In the genomic region with DNA sequence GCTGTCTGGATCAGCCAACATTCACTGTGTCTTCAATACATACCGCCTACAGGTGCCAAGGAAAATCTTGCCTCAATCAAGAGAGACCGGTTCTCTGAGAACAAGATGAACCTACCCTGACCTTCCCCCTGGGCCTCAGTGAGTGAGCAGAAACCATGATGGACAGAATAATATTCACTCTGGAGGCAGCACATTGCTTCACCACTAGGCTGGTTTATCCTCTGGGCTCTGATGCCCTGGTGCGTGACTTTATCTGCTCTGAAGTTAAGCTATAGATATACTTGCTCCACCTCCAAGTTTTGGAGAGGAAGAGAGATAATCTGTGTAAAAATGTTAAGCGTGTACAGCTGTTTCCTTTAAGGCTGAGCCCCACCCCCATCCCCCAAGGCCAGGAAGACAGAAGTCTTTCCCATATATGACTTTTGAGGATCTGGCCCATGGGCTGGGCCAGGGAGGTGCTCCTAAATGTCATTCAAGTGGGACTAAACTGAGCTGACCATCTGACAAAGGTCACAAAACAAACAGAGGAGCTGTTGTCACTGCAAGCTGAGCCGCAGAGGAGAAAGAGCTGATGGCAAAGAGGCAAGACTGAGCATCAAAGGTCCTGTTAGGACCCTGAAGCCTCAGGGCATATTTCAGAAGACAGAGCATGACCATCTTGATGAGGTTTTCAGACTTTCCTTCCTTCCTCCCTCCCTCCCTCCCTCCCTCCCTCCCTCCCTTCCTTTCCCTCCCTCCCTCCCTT, we compare ENCODE assay signal across 8 mouse cellular contexts. TPM values are rescaled to one million over a fixed set of nuclear protein-coding genes. Genes with fewer than 3 reads are reported as not detected.
DNase-seq lines count a peak whose midpoint lies in the region; ATAC-seq lines count a peak whose summit lies in the region.
"Had no signal": no experiment of that assay in that cellular context is flagged by ENCODE, and none has a peak within 500 bp of the region (broad histone marks: within the 10 kb centered on the region; RNA-seq: fewer than 3 reads in every experiment).

No protein-coding gene starts in this region.

- no peak overlapping the region for H3K4me2 ChIP-seq in heart, embryonic 14.5 days (ENCODE audit: low read length)
- H3K4me2 ChIP-seq in limb, embryonic 15.5 days: no peak overlapping the region
- no peak overlapping the region for H3K4me2 ChIP-seq in forebrain, embryonic 15.5 days (replicated peaks)

- H3K4me1 ChIP-seq in heart, embryonic 14.5 days (ENCODE audit: control insufficient read depth in 2 of 2, insufficient read depth in 2 of 2, low read length in 2 of 2): peaks cover 17 to 30% of the 10 kb centered on the region in 2 experiments
- H3K4me1 ChIP-seq in limb, embryonic 15.5 days: peaks cover 33% of the 10 kb centered on the region
- H3K4me1 ChIP-seq in forebrain, embryonic 15.5 days: peaks cover 11% of the 10 kb centered on the region

- ATAC-seq in heart, embryonic 14.5 days (ENCODE audit: insufficient number of reproducible peaks, insufficient read depth, low FRiP score, low read depth): 0 out of 2 replicates have a peak, but pooled peaks have one; percentile 13
- peak; percentile 66 for ATAC-seq in limb, embryonic 15.5 days (ENCODE audit: insufficient number of reproducible peaks, low FRiP score, low TSS enrichment, low read depth)
- ATAC-seq in cerebellum, adult (ENCODE audit: insufficient number of reproducible peaks, low FRiP score, low TSS enrichment): no peak
- ATAC-seq in forebrain, embryonic 15.5 days (replicated peaks): no peak

- peak; percentile 56 for DNase-seq in urinary bladder, postnatal 14 days (ENCODE audit: low spot score)
- DNase-seq in urinary bladder, adult 18-20 months (ENCODE audit: low spot score in 2 of 2): no peak
- no peak for DNase-seq in right cerebral cortex, postnatal 10 days (ENCODE audit: low spot score in 2 of 2)

- peak overlapping the region in 1 of 2 experiments; percentile 3; a peak in 1 of 4 replicates for H3K27ac ChIP-seq in heart, embryonic 14.5 days (replicated peaks in 1 of 2; ENCODE audit: control insufficient read depth in 1 of 2, insufficient read depth in 1 of 2, low read depth in 2 of 2, low read length in 2 of 2)
- peak overlapping the region; percentile 61 for H3K27ac ChIP-seq in limb, embryonic 15.5 days
- H3K27ac ChIP-seq in forebrain, embryonic 15.5 days (replicated peaks): no peak overlapping the region
- H3K27ac ChIP-seq: layer of hippocampus, adult 2 months had no signal

- 16% methylated on average over 5 of the region's 5 CpGs for WGBS in heart, embryonic 14.5 days
- 30% methylated on average over 5 of the region's 5 CpGs for WGBS in limb, embryonic 15.5 days
- whole genome bisulfite sequencing in forebrain, embryonic 15.5 days: 77% methylated on average over 5 of the region's 5 CpGs

- no peak overlapping the region for H3K4me3 ChIP-seq in heart, embryonic 14.5 days (ENCODE audit: control insufficient read depth in 1 of 2, insufficient read depth in 1 of 2, low read depth in 1 of 2, low read length in 2 of 2)
- H3K4me3 ChIP-seq in limb, embryonic 15.5 days: no peak overlapping the region
- H3K4me3 ChIP-seq in forebrain, embryonic 15.5 days: no peak overlapping the region
- H3K4me3 ChIP-seq: layer of hippocampus, adult 2 months had no signal

- H3K9me3 ChIP-seq in heart, embryonic 14.5 days (ENCODE audit: control insufficient read depth, low read length): no peaks in the 10 kb centered on the region
- H3K9me3 ChIP-seq in limb, embryonic 15.5 days: no peaks in the 10 kb centered on the region
- no peaks in the 10 kb centered on the region for H3K9me3 ChIP-seq in forebrain, embryonic 15.5 days

- no peaks in the 10 kb centered on the region for H3K36me3 ChIP-seq in heart, embryonic 14.5 days (ENCODE audit: control insufficient read depth, insufficient read depth, low read length)
- no peaks in the 10 kb centered on the region for H3K36me3 ChIP-seq in limb, embryonic 15.5 days
- no peaks in the 10 kb centered on the region for H3K36me3 ChIP-seq in forebrain, embryonic 15.5 days

- no peaks in the 10 kb centered on the region for H3K27me3 ChIP-seq in heart, embryonic 14.5 days (ENCODE audit: control insufficient read depth, insufficient read depth, low read length)
- H3K27me3 ChIP-seq in limb, embryonic 15.5 days: no peaks in the 10 kb centered on the region
- H3K27me3 ChIP-seq in forebrain, embryonic 15.5 days: no peaks in the 10 kb centered on the region

- no peak overlapping the region for H3K9ac ChIP-seq in heart, embryonic 14.5 days (ENCODE audit: low read length)
- no peak overlapping the region for H3K9ac ChIP-seq in limb, embryonic 15.5 days
- H3K9ac ChIP-seq in forebrain, embryonic 15.5 days (replicated peaks): no peak overlapping the region

RNA-seq across cellular contexts. Expression of a gene that starts 20.4 kb away (rescaled TPM):
- polyA plus RNA-seq in heart, embryonic 14.5 days (2014; fragmentation: Nextera tagmentation; extraction: Ambion mirVana): 190 and 225 TPM in 2 replicates
- polyA plus RNA-seq in limb, embryonic 15.5 days (2015; fragmentation: Nextera tagmentation; extraction: Ambion mirVana): 513 and 549 TPM in 2 replicates
- 258 and 292 TPM in 2 replicates for polyA plus RNA-seq in forebrain, embryonic 15.5 days (2015; fragmentation: Nextera tagmentation; extraction: Ambion mirVana)

RNA-seq across cellular contexts. Expression of a gene that starts 46.6 kb away (rescaled TPM):
- 0.07 TPM in 1 of 2 replicates, not detected in the other for polyA plus RNA-seq in heart, embryonic 14.5 days (2014; fragmentation: Nextera tagmentation; extraction: Ambion mirVana)
- polyA plus RNA-seq in limb, embryonic 15.5 days (2015; fragmentation: Nextera tagmentation; extraction: Ambion mirVana): 62.4 and 62.7 TPM in 2 replicates
- 0.08 and 0.10 TPM in 2 replicates for polyA plus RNA-seq in forebrain, embryonic 15.5 days (2015; fragmentation: Nextera tagmentation; extraction: Ambion mirVana)

Comparison
In these comparisons a context has a peak if more than half of its experiments do, and no peak if none do; other contexts are left out.
1. ATAC-seq: peak in heart, embryonic 14.5 days (single experiment) and limb, embryonic 15.5 days (single experiment); none in cerebellum, adult (single experiment) and forebrain, embryonic 15.5 days (single experiment).
2. RNA of a gene that starts 46.6 kb away (polyA plus RNA-seq): 62.4 to 62.7 TPM in limb, embryonic 15.5 days; 0.08 to 0.10 TPM in forebrain, embryonic 15.5 days and 0.07 TPM in heart, embryonic 14.5 days; every median in the first group is over 10 times any median in the second.